Mouse (Mus musculus) heart, postnatal 0 days (tissue): ENCODE data around the gene Camta1. TPM values are rescaled to one million over a fixed set of nuclear protein-coding genes. Genes with fewer than 3 reads are reported as not detected.

Experiments
- ATAC-seq: fragments of 200-750 bp; cut with Nextera tagmentation; 2 replicates; pipeline ENCODE4 v1.8.0; 2017; ENCODE audit warnings: low read depth, moderate number of reproducible peaks, moderate library complexity; ENCODE audit not compliant: insufficient read depth
- DNase-seq: peaks from one replicate; pipeline ENCODE4 v3.0.0-alpha.2; 2016; ENCODE audit warnings: low spot score
- H3K27ac ChIP-seq: fragments of 300-500 bp; sonication (generic); 2 replicates; pipeline ENCODE4 v1.5.1; 2014; ENCODE audit warnings: low read depth, mild to moderate bottlenecking
- H3K27me3 ChIP-seq: fragments of 300-500 bp; sonication (generic); 2 replicates; pipeline ENCODE4 v1.6.1; 2014; ENCODE audit warnings: low read length, mixed read lengths; ENCODE audit not compliant: control insufficient read depth, insufficient read depth
- H3K36me3 ChIP-seq: fragments of 300-500 bp; sonication (generic); replicated peaks from 2 replicates; pipeline ENCODE4 v1.6.1; 2014; ENCODE audit warnings: low read length, mixed read lengths; ENCODE audit not compliant: control insufficient read depth, insufficient read depth
- H3K4me1 ChIP-seq: fragments of 300-500 bp; sonication (generic); 2 replicates; pipeline ENCODE4 v1.6.1; 2014; ENCODE audit warnings: antibody characterized with exemption; ENCODE audit not compliant: control insufficient read depth, insufficient read depth
- H3K4me2 ChIP-seq: fragments of 300-500 bp; sonication (generic); 2 replicates; pipeline ENCODE4 v1.6.1; 2014; ENCODE audit warnings: low read depth, mild to moderate bottlenecking, low read length, moderate library complexity
- H3K4me3 ChIP-seq: fragments of 300-500 bp; sonication (generic); 2 replicates; pipeline ENCODE4 v1.5.1; 2014; ENCODE audit warnings: low read depth, low read length
- H3K9ac ChIP-seq: fragments of 300-500 bp; sonication (generic); replicated peaks from 2 replicates; pipeline ENCODE4 v1.6.1; 2014; ENCODE audit warnings: low read depth, low read length, mixed read lengths
- H3K9me3 ChIP-seq: fragments of 300-500 bp; sonication (generic); replicated peaks from 2 replicates; pipeline ENCODE4 v1.6.1; 2016; ENCODE audit warnings: low read length; ENCODE audit not compliant: control insufficient read depth
- CTCF ChIP-seq: IDR thresholded peaks from 2 replicates; pipeline ENCODE4 v1.5.1; 2016; ENCODE audit warnings: antibody characterized with exemption, control low read depth, low read depth
- EP300 ChIP-seq: IDR thresholded peaks from 2 replicates; pipeline ENCODE4 v1.6.1; 2016; ENCODE audit warnings: antibody characterized with exemption, low read depth
- WGBS: fragments of 180-500 bp; shearing (Covaris S2); extraction: QIAGEN DNeasy Blood & Tissue Kit; methylation state at CpG from one replicate; pipeline ENCODE4 v1.1.7; 2014; 5-methylcytosine and 5-hydroxymethylcytosine counted together
- polyA plus RNA-seq: library from polyadenylated mRNA; unstranded; fragments of >200 nt; fragmentation: Nextera tagmentation; extraction: Ambion mirVana; gene quantifications from 2 replicates; pipeline ENCODE4 v1.2.1, GENCODE M21; 2015
- total RNA-seq: library from RNA; depleted of rRNA; stranded (reverse); fragments of >200 nt; gene quantifications from 2 replicates; pipeline ENCODE4 v1.2.3, GENCODE M21; 2014; ENCODE audit warnings: low replicate concordance

The Camta1 gene
- total and polyA plus RNA-seq, 2 experiments from 2014 or later = 72.7 to 240 TPM

DNA sequence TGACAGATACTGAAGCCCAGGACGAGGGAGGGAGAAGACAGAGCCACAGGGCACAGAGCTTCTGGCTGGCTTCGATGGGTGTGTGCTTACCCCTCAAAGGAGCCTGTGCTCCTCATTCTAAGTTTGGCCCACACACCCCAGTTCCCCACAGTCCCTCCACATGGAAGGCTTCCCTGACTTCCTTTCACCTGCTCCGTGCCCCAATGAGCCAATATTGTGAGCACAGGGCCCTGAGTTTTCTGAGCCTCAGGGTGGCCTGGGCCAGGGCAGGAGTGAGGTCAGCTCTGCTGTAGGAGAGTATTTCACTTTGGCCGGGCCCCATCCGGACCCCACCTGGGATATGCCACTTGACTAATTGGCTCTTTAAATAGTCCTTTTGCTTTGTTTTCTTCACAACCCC is 724.0 kb downstream of the Camta1 start:
- Histone ChIP-seq H3K27ac (no peak overlapping the region), H3K27me3 (peaks cover 6% of the 10 kb centered on the region), H3K9ac (no peak overlapping the region), H3K9me3 (no peaks in the 10 kb centered on the region), H3K4me3 (no peak overlapping the region), H3K4me2 (0 out of 2 replicates have a peak overlapping the region, but pooled peaks have one; percentile 5), H3K36me3 (no peaks in the 10 kb centered on the region), H3K4me1 (peaks cover 18% of the 10 kb centered on the region)
- ATAC-seq (no peak), DNase-seq (no peak)
- TF ChIP-seq CTCF = no peak
- no peak for TF ChIP-seq EP300
- WGBS = 50% methylated on average over 5 of the region's 5 CpGs

DNA sequence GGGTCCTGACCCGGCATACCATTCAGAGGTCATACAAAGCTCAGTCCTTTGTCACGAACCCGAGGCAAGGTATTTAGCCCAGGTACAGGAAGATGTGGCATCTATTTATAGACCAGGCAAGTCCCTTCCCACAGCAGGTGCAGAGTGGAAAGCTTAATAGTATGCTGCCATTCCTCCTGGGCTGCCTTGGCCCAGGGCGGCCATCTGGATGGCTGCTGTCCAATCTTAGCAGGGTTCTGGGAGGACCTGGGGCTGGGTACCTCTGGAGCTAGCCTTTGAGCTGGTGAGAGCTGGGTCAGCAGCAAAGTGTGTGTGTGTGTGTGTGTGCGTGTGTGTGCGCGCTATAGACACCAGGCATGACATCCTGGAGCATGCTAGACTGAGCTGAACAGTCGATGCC is 726.2 kb downstream of the Camta1 start:
- no peak for DNase-seq
- Histone ChIP-seq H3K9me3 (no peaks in the 10 kb centered on the region), H3K4me1 (peaks cover 22% of the 10 kb centered on the region), H3K9ac (no peak overlapping the region), H3K27me3 (peaks cover 5% of the 10 kb centered on the region), H3K4me3 (no peak overlapping the region), H3K4me2 (no peak overlapping the region), H3K27ac (no peak overlapping the region), H3K36me3 (no peaks in the 10 kb centered on the region)
- TF ChIP-seq EP300 (no peak), CTCF (no peak)
- 58% methylated on average over 8 of the region's 8 CpGs for WGBS
- ATAC-seq = no peak

DNA sequence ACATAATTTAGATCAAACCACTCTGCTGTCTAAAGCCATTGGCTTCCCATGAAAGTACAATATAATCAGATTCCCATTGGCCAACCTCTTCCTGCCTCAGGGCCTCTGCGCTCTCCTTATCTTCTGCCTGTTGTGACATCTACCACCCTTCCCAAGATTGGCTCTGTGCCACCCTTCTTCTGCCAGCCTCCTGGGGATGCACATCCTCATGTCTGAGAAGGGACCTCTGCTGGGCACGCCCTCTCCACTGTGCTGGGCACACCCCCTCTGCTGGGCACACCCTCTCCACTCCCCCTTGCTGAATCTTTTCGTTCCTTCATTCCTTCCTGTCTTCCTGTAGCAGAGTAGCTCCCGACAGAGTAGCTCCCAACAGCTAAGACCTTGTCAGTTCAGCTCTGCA is 727.9 kb downstream of the Camta1 start:
- H3K36me3 ChIP-seq = no peaks in the 10 kb centered on the region
- H3K27me3 ChIP-seq = peaks cover 9% of the 10 kb centered on the region; the same call in 1 of the 2 replicates
- no peak overlapping the region for H3K4me2 ChIP-seq
- peaks cover 12% of the 10 kb centered on the region for H3K4me1 ChIP-seq
- H3K9me3 ChIP-seq = no peaks in the 10 kb centered on the region
- no peak for TF ChIP-seq CTCF
- no peak for TF ChIP-seq EP300
- DNase-seq (no peak), ATAC-seq (no peak)
- no peak overlapping the region for H3K27ac ChIP-seq
- no peak overlapping the region for H3K9ac ChIP-seq
- 42% methylated on average over 4 of the region's 4 CpGs for WGBS
- no peak overlapping the region for H3K4me3 ChIP-seq

DNA sequence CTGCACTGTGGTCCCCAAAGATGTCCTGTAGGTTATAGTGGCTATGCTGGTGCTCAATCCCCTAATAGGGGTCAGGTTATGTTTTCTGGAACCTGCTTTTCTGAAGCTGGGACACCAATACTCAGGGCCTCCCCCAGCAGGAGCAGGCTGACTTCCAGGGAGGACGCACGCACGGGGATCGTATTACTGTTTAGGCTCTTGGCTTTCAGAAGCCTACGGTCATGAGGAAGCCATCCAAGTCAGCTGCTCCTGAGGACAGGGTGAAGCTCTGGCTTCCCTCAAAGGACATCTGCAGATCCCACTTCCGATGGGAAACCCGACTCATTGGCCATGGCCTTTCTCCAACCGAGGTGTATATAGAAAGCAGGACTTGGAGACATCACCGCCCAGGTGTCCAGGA is 729.2 kb downstream of the Camta1 start:
- Histone ChIP-seq H3K27ac (no peak overlapping the region), H3K36me3 (no peaks in the 10 kb centered on the region), H3K9ac (no peak overlapping the region), H3K4me2 (no peak overlapping the region), H3K4me3 (no peak overlapping the region), H3K4me1 (0 out of 2 replicates have a peak, but pooled peaks cover 4% of the 10 kb centered on the region), H3K9me3 (no peaks in the 10 kb centered on the region), H3K27me3 (peaks cover 9% of the 10 kb centered on the region; the same call in 1 of the 2 replicates)
- no peak for DNase-seq
- 58% methylated on average over 9 of the region's 9 CpGs for WGBS
- ATAC-seq = no peak
- TF ChIP-seq CTCF (no peak), EP300 (no peak)

DNA sequence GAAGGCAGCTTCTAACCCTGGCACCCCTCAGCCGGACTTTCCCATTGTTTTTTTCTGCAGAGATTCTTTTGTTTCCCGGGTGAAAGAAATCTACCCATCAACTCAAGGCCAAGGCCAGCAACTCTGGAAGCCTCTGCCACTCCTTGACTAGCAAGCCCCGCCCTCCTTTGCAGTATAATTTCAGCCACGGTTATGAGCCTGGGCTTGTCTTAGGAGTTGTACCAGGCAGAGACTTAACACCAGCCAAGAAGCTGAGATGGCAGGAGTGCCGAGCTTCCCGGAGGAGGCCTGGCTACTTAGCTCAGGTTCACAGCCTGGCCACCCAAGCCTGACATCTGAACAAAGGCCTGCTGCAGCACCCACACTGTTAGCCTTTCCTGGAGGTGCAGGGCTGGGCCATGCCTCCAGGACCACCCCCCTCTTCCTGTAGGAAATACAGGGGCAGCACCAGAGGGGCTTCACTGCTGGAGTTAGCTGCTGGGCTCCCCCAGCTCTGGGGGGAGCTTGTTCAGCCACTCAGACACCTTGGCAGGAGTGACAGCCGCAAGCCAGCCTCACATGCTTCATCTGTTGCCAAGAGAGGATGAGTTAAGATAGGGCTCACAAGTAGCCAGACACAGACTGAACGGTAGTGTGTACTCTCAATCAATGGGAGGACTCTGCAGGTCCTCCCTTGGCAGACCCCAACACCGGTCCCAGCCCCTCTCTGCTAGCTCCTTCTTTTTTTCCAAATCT is 730.8 kb downstream of the Camta1 start:
- Histone ChIP-seq H3K4me3 (no peak overlapping the region), H3K27me3 (peaks cover 9% of the 10 kb centered on the region; the same call in 1 of the 2 replicates), H3K36me3 (no peaks in the 10 kb centered on the region), H3K4me1 (0 out of 2 replicates have a peak, but pooled peaks cover 4% of the 10 kb centered on the region), H3K27ac (no peak overlapping the region), H3K9ac (no peak overlapping the region), H3K9me3 (no peaks in the 10 kb centered on the region), H3K4me2 (no peak overlapping the region)
- no peak for TF ChIP-seq CTCF
- TF ChIP-seq EP300 = no peak
- DNase-seq (no peak), ATAC-seq (no peak)
- WGBS = 50% methylated on average over 9 of the region's 9 CpGs
